Mouse (Mus musculus): Measurements from ENCODE around the gene Vwa3b.
"Not testable (repeated sequence)": the region's sequence is repeated elsewhere in the genome, so short reads cannot be mapped to it uniquely, and the experiment has no call there.

The Vwa3b gene

DNA sequence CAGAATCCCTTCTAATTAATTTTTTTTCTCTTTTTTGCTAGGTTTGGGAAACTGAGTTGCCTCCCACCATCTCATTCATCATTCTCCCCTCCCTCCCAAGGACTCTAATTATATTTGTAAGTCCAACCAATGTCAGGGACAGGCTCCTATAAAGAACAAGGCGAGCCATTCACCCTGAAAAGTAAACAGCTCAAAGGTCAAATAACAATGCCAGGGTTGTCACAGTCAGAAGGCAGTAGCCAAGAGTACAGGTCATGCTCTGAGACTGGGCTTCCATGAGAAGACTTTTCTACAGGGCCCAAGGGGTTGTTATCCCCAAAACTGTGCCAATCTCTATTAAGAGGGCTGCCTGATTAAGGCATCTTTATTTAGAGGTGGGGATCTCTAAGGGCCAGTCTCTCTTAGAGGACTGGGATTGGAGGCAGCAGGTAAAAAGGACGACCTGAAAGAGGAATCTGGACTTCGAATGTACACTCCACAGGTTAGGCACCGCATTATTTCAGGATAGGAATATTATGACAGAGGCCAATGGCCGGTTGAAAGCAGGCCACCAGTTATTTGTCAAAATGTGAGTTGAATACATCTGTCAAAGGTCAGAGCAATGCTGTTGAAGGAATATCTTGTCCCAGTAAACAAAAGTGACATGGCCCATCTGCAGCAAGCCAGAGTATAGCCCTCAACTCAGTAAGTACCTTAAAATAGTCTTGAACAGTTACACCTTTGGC is at the start of gene Vwa3b:
Gene Vwa3b, plus strand, starts transcription at position 635 of the 725 bp plus-strand sequence.
- DNase-seq (ENCODE audit: low spot score): no peak

DNA sequence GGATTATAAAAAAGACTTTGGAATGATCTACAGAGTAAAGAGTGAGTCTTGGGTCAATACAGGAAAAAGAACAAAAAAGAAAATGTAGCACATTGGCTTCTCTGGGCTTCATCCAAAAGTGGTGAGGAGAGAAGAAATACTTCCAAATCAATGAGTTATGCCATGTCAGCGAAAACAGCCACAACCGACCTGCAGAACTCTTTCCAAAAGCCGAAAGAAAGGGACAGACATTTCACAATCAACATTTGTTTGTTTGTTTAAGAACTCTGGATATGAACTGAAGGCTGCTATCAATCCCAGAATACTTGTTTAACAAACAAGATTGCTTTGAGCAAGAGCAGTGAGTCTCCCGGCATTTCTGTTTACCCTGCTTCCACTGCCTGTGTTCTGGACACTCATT is 49.6 kb upstream of the Vwa3b start:
- no peak for DNase-seq (ENCODE audit: low spot score)

DNA sequence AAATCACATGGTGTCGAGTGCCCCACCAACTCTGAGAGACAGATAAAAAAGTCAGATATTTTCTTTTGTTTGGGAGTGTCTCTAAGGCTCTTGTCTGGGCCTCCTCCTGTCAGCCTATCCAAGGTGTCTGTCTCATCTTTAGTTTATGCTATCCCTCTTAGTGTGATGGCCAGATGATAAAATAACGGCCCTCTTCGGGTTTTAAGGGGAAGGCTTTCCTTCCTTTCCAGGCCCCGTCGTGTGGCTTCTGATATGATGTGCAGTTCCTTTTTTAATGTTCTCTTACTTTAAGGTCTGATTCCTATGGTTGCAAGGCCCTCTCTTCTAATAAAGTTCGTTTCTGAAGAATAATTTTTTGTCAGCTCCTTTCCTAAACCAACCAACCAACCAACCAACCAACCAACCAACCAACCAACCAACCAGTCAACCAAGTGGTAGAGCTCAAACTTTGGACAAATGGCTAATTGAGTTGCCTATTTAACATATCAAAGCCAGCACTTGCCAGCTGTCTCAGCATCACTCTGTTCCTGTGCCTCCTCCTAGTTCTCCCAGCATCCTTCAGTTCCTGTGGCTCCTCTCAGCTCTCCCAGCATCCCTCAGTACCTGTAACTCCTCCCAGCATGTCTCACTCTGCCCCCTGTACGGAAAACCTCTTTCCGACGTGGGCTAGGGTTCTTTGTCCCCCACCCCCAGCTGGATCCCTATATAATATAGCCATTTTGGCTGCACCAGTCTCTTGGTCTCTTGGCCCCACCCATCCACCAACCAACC is 44.0 kb upstream of the Vwa3b start:
- no peak for DNase-seq (ENCODE audit: low spot score)

DNA sequence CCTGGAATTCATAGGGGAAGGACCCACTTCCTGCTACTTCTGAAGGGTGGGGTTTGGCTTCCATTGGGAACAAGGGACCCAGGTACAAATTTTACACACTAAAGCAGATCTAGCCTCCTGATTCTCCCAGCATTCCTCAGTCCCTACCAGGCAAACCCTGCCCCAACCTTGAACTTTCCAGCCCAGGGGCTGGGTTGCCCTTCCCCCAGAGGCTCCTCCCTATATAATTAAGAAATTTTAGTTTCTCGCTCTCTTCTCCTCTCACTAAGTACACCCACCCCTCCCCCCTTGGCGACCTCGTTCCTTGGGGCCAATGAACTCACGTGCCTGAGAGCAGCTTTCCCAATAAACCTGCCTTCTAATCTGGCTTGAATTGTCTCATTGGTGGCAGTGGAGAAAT is 42.6 kb upstream of the Vwa3b start:
- no peak for DNase-seq (ENCODE audit: low spot score)

DNA sequence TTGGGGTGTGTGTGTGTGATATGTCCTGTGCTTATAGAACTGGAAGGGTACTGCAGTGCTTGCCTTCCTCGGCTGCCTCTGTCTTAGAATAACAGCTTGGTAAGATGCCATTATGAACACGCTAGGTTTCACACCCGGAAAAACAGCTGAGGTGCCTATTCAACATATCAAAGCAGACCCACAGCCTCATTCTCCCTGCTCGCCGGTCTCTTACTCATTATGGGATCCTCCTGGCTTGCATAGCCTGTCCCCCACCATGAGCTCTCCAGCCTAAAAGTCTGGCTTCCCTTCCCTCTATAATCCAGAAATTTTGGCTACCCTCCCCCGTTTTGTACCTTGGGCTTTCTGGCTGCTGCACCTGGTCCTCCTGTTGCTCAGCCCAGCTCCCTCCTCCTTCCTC is 42.0 kb upstream of the Vwa3b start:
- no peak for DNase-seq (ENCODE audit: low spot score)

DNA sequence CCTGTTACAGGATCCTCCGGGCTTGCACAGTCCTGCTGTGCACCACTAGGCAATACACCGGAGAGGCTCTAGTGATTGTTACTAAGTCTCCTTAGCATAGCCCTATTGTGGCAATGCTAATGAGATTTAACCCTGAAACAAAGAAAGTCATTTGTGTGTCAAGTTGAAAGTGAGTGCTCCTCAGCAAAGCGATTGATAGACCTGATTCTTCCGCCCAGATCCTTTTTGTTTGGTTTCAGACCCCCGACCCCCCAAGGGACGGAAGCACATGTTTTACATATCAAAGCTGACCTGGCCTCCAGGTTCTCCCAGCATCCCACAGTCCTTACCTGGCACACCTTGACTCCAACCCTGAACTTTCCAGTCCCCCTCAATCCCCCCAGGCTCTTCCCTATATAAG is 40.5 kb upstream of the Vwa3b start:
- DNase-seq (ENCODE audit: low spot score): no peak

DNA sequence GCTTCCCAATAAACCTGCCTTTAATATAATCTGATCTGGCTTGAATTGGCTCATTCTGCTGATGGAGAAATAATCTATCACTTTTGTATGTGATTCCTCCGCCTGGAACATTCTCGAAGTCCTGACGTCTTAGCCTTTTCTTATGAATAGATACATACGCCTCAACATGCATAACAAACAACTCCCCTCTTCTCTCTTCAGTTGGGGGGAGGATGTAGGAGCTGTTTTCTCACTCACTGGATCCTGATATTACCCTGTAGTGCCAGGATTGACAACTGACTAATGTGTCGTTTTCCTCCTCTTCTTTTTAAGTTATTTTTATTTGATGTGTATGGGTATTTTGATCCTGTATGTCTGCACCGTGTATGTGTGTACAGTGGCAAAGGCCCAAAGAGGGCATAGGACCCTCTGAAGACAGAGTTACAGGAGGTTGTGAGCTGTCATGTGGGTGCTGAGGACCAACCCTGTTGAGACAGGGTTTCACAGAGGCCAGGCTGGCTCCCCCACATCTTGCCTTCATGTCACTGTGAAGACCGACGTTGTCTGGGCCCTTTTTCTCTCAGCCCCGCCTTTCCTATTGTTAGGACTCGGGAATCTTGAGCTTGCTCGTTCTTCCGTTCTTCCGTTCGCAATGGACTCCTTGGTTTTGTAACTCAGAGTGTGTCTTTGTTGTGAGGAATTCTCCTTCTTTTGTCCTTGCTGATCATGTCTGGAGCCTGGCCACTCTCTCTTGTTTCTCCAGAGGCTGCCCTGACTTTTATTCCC is 39.8 kb upstream of the Vwa3b start:
- no peak for DNase-seq (ENCODE audit: low spot score)

DNA sequence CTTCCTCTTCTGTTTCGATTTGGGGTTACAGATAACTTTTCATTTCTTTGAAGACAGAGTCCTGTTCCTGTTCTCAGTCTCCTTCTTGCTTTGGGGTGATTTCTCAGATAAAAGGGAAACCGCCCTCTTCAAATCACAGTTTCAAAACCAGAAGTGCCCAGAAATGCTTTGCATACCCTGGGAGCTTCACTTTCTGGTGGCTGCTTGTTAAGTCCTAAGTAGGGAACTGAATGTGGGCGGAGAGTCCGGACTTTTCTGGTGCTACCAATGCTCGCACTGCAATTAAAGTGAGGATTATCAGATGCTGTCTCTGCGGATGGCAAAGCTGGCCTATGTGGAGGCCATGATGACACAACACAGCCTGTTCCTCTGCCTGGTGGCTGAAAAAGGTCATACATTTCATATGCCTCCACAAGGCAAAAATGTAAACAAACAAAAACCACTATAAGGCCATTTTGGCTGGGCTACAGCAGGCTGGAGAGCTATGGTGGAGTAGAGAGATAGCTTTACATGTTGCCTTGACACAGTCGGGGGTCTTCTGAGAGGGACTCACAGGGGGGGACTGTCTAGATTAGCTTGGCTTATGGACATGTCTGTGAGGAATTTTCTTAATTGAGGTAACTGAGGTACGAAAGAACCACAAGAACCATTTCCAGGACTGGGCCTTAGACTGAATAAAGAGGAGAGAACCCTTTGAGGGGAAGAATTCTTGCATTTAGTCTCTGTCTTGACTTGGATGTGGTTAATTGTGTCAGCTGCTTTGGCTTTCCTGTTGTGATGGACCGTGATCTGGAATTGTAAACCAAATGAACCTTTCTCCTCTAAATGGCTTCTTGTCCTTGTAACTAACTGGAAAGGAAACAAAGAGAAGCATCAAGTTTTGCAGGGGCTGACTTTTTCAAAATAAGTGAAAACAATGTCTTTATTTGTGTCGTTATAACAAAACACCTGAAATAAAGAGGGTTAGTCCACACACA is 38.9 kb upstream of the Vwa3b start:
- DNase-seq (ENCODE audit: low spot score): no peak

DNA sequence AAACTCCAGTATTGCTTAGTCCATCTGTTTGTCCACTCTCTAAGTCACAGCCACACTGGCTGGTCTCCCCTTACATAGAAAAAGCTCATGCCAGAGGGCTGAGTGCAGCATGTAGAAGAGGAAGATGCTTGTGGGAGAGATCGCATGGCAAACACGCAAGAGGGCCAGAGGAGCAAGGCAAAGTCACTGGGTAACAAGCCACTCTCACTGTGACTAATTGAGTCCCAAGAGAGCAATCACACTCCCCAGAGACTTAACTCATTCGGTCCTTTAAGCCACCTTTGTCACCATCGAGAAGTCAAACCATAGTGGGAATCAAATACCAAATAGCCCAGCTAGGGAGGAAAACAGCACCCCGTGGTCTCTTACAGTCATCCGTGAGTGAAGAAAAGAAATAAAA is 38.2 kb upstream of the Vwa3b start:
- no peak for DNase-seq (ENCODE audit: low spot score)

DNA sequence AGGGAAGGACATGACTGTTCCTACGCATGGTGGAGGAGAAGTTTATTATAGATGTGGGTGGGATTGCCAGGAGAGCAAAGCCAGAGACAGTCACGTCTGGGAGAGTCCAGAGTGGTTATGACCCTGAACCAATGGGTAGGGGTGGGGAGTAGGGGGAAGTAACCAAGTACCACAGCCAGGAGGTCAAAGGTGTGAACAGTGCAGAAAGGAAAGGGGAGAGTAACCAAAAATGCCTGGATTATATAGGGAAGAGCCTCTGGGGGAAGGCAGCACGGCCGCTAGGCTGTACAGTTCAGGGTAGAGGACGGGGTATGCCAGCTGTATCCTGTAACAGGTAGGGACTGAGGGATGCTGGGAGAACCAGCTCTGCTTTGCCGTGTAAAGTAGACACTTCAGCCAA is 37.8 kb upstream of the Vwa3b start:
- no peak for DNase-seq (ENCODE audit: low spot score)

DNA sequence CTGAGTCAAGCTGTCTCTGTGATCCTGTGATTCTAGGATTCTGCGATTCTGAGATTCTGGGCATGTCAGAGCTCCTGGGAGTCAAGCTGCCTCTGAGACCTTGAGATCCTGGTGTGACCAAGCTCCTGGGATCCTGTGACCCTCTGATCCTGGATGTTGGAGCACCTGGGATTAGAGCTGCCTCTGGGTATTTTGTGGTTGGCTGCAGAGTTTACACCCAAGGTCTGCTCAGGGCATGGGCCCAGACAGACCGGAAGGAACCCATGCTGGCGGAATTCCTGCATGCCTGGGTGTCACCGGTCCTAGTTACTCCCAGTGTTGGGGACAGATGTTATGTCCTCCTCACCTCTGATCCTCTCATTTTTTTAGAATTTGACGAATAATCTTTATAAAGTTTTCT is 32.1 kb upstream of the Vwa3b start:
- DNase-seq (ENCODE audit: low spot score): no peak

DNA sequence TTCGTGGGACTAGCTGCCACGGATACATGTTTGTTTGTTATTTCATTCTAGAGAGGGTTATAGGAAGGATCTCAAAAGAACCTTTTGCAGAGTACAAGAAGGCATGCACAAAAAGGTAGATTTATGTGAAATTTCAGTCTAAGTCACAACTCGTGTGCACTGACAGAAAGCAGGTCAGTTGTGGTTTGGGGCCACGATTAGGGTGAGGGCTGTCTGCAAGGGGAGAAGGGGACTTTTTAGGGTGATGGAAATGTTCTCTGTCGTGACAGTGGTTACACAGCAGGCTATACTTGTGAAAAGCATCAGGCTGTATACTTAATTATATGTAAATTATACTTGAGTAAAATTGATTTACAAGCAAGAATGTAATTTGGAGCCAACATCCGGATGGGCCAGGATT is 30.6 kb upstream of the Vwa3b start:
- no peak for DNase-seq (ENCODE audit: low spot score)

DNA sequence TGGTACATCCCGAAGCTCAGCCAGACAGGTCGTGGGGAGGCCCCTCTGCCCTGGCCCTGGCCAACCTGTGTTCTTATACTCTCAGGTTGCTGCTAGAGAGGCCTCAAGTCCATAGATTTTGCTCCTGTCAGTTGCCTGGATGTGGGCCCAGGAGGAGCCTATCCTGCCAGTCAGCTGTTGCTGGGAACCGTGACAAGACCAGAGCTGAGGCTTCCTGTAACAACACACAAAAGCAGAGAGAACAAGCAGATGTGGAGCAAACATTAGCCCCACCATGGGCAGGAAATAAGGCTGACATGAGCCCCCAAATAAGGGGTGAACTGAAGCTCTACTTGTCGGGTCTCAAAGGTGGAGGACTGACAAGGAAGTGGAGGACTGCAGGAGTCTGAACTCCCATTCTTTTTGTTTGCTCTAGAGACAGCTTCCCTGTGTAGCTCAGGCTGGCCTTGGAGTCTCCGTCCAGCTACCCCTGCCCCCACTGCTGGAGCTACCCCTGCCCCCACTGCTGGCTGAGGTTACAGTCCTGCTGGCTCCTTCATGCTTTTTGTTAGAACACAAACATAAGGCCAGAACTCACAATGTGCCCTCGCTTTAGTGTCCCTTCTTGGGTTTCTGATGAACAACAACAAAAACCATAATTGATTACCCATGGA is 29.7 kb upstream of the Vwa3b start:
- DNase-seq (ENCODE audit: low spot score): no peak

DNA sequence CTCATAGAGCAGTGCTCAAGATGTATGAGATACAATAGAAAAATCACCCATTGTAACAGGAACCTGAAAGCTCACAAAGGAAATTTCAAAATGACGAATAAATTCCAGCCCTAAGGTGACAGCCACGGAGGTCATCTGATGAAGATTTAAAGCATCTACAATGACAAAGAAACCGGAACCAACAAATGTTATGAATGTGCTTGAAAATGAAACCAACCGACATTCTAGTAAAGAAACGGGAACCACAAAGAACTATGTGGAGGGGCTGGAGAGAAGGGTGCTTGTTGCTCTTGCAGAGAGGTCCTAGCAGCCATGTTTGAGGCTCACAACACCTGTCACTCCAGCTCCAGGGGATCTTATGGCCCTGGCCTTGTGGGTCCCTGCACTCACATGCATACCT is 26.1 kb upstream of the Vwa3b start:
- DNase-seq (ENCODE audit: low spot score): no peak

DNA sequence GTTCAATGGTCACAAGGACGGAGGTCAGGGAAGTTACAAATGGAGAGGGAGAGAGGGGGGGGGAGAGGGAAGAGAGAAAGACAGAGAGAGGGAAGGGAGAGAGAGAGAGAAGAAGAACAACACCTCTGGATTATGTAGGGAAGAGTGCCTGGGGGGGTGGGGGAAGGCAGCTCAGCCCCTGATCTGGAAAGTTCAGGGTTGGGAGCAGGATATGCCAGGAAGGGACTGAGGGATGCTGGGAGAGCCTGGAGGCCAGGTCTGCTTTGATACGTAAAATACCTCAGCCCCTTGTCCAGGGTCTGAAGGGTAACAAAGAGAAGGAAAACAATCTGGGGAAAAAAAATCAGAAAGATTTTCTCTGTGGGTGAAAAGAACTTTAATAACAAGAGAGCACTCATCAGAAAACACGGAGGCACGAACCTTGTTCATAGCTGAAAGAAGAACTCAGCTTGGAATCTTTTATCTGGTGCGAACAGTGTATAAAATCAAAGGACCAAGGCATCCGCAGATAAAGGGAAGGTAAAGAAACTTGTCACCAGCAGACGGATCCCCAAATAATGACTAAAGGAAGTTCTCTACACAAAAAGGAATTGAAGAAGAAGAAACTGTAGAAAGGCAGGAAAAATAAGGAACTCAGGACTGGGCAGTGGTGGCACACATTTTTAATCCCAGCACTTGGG is 24.6 kb upstream of the Vwa3b start:
- no peak for DNase-seq (ENCODE audit: low spot score)

DNA sequence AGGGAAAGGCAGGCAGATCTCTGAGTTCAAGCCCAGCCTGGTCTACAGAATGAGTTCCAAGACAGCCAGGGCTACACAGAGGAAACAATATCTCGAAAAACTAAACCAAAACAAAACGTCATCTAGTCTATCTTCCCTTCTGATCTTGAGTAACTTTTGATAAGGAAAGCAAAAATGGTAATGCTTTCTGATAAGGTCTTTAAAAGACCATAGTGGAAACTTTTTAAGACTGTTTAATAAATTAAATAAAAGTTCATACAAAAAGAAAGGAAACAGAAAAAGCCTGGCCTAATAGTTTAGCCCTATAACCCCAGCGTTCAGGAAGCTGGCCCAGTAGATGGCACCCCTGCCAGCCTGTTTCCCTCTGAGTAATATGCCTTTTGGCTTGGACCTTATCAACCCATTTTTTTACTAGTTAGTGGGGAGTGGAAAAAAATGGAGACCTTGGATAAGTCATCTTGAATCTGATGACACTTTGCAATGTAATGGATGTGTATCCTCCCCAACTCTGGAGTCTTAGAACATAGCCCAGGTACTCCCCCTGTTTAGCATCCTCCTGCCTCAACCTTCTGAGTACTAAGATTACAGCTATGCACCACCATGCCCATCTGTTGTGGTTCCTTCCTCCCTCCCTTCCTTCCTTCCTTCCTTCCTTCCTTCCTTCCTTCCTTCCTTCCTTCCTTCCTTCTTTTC is 23.9 kb upstream of the Vwa3b start:
- no peak for DNase-seq (ENCODE audit: low spot score)

DNA sequence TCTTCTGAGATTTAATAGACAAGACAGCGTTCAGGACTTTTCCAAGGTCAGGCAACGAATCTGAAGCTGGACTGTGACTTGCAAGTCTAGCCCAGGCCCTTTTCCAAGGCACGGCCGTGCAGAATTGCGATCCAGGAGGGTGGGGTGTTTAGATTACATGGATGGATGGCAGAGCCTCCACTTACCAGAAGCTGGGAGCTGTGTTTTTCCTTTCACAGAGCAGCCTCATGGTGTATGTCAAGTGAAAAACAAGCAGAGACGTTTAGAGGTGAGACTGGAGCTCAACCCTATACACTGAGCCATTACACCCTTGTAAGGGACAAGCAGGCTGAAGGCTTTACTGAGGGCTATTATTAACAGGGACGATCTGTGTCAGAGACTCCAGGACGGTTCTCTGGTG is 21.9 kb upstream of the Vwa3b start:
- DNase-seq (ENCODE audit: low spot score): no peak

DNA sequence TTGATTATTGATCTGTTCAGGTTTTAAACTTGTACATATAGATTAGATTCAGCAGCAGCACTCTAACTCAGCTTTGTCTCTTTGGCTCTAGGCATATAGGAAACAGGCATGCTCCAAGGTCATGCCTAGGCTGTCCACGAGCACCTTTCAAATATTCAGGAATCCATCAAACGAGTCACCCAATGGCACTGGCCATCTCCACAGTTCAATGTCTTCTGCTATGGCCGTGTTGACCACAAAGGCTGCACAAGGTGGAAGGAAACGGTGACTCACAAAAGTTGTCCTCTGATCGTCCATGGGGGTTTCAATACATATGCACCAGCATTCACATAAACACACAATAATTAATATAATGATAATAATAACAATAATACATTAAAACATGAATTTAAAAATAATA is 21.4 kb upstream of the Vwa3b start:
- no peak for DNase-seq (ENCODE audit: low spot score)

DNA sequence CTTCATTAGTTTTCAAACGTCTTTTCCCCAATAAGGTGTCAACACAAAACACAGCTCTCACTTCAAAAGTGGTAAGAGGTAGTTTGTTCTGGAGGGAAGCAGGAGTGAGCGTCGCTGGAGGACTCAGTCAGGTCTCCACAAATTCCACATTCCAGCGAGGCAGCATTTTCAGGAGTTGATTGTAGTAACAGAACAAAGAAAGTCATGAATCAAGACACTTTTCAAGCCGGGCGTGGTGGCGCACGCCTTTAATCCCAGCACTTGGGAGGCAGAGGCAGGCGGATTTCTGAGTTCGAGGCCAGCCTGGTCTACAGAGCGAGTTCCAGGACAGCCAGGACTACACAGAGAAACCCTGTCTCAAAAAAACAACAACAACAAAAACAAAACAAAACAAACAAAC is 19.9 kb upstream of the Vwa3b start:
- not testable (repeated sequence) for DNase-seq (ENCODE audit: low spot score)

DNA sequence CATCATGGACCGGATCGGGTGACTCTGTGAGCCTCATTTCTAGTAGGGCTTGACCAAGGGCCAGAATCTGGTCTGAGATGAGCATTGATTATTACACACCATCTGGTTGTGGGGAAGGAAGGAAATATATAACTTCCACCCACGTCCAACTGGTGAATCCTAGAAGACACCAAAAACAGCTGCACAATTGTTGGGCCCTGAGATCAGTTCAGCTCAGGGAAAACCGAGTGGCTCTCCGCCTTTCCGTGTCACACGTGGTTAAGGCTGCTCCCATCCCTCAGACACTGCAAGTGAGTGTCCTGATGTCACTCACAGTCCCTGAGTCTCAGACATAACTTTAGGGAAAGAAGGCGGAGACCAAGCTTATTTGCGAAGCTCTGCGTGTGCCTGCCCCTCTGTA is 16.5 kb upstream of the Vwa3b start:
- no peak for DNase-seq (ENCODE audit: low spot score)
